Mouse (Mus musculus): ENCODE measurements around the gene Flii. TPM values are rescaled to one million over a fixed set of nuclear protein-coding genes. Genes with fewer than 3 reads are reported as not detected.

Gene Flii
- 101 and 103 TPM in 2 replicates for polyA plus RNA-seq (2012; rRNA removed)

GRCm38 (mm10) chr11:60726601-60727391 is at the start of gene Flii:
Flii (minus strand) TSS chr11:60727263.

GRCm38 (mm10) chr11:60728260-60728761 is 1.2 kb upstream of the Flii start, which contains the start of gene Mief2:
Mief2 (plus strand) TSS chr11:60728398.

DNA sequence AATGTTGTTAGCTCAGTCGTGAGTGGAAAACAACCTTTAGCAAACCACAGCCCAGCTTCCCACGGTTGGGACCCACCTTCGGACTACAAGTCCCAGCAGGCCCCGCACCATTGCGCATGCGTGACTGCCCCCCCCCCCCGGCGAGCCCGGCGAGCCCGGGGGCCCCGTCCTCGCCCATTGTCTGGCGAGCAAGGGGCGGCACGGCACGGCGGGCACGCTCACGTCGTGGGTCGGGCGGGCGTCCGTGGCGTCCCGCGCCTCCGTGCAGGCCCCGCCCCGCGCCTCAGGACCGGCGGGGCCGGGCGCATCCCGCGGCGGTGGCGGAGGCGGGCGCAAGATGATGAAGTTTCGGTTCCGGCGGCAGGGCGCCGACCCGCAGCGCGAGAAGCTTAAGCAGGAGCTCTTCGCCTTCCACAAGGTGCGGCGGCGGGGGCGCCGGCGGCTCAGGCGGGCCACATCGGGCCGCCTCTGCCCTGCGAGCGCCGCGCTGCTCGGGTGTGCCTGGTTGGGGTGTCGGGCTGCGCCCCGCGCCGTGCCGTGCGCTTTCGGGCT is 27.5 kb downstream of the Flii start, which contains the start of gene Llgl1:
Llgl1 (plus strand) TSS at position 200 of the 552 bp plus-strand sequence.

Other genes with a start within 250 kb of the Flii start
- gene Alkbh5, start 190.9 kb downstream of the Flii start, polyA plus RNA-seq (2012; rRNA removed), result 16.2 and 19.4 TPM in 2 replicates
- gene Llgl1, start 27.5 kb downstream of the Flii start, polyA plus RNA-seq (2012; rRNA removed), result 107 and 133 TPM in 2 replicates
- gene Mief2, start 1.1 kb upstream of the Flii start, polyA plus RNA-seq (2012; rRNA removed), result 15.7 and 17.4 TPM in 2 replicates
- gene Top3a, start 50.1 kb upstream of the Flii start, polyA plus RNA-seq (2012; rRNA removed), result 15.9 and 17.1 TPM in 2 replicates
- 8.9 and 11.0 TPM in 2 replicates for gene Smcr8, start 50.3 kb upstream of the Flii start, polyA plus RNA-seq (2012; rRNA removed)
- gene Shmt1, start 84.5 kb upstream of the Flii start, polyA plus RNA-seq (2012; rRNA removed), result 36.1 and 36.3 TPM in 2 replicates
- gene Dhrs7b, start 103.4 kb upstream of the Flii start, polyA plus RNA-seq (2012; rRNA removed), result 10.2 and 16.1 TPM in 2 replicates
- 58.6 and 66.9 TPM in 2 replicates for gene Tmem11, start 152.0 kb upstream of the Flii start, polyA plus RNA-seq (2012; rRNA removed)
- gene Natd1, start 187.5 kb upstream of the Flii start, polyA plus RNA-seq (2012; rRNA removed), result 14.0 and 27.5 TPM in 2 replicates
- 16.7 and 23.8 TPM in 2 replicates for gene Map2k3, start 204.8 kb upstream of the Flii start, polyA plus RNA-seq (2012; rRNA removed)